Mouse (Mus musculus): Measurements from ENCODE around the gene Pdpk1. TPM values are rescaled to one million over a fixed set of nuclear protein-coding genes. Genes with fewer than 3 reads are reported as not detected.

Gene Pdpk1
- total and polyA plus RNA-seq, 3 experiments, result 18.3 to 26.9 (median 19.0) TPM

GRCm38 (mm10) chr17:24077101-24077500 lies 73.6 kb downstream of the Pdpk1 start:
- no peak overlapping the region for H3K4me3 ChIP-seq (ENCODE audit: control insufficient read depth in 1 of 2, insufficient read depth in 1 of 2, low read depth in 2 of 2, low read length in 2 of 2)
- no peaks in the 10 kb centered on the region for H3K27me3 ChIP-seq (ENCODE audit: control insufficient read depth in 1 of 2, insufficient read depth in 2 of 2, low read length in 2 of 2)
- no peak overlapping the region for H3K9ac ChIP-seq (ENCODE audit: control insufficient read depth, low read depth, low read length, poor library complexity, severe bottlenecking)
- TF ChIP-seq ELF1 (IDR thresholded peaks at IDR 0.05; ENCODE audit: low read depth, low read length) (no peak), SMC3 (IDR thresholded peaks at IDR 0.05; ENCODE audit: low read depth, low read length) (no peak), HCFC1 (IDR thresholded peaks at IDR 0.05; ENCODE audit: low read depth, low read length) (no peak), CHD1 (IDR thresholded peaks at IDR 0.05; ENCODE audit: low read depth, low read length) (no peak), MYC (IDR thresholded peaks at IDR 0.05; ENCODE audit: low read depth, low read length) (no peak), RAD21 (IDR thresholded peaks at IDR 0.05; ENCODE audit: low read depth, low read length) (no peak), GATA1 (IDR thresholded peaks at IDR 0.05; ENCODE audit: low read depth, low read length) (no peak), POLR2AphosphoS2 (IDR thresholded peaks at IDR 0.05; ENCODE audit: low read length) (no peak)
- H3K79me2 ChIP-seq (ENCODE audit: control insufficient read depth, insufficient read depth, low read length, poor library complexity), result peaks cover 8% of the 10 kb centered on the region
- H3K36me3 ChIP-seq (ENCODE audit: control insufficient read depth in 1 of 2, insufficient read depth in 2 of 2, low read length in 2 of 2), result peaks cover 1% of the 10 kb centered on the region in 2 experiments; a peak in 2 of 4 replicates
- no peaks in the 10 kb centered on the region for H3K9me3 ChIP-seq (replicated peaks; ENCODE audit: insufficient read depth, low read length)
- H3K4me1 ChIP-seq (ENCODE audit: control insufficient read depth in 1 of 2, insufficient read depth in 2 of 2, low read length in 2 of 2), result peaks cover 1 to 2% of the 10 kb centered on the region in 2 experiments; a peak in 2 of 4 replicates
- no peak for DNase-seq (ENCODE audit: low read depth, low spot score)
- H3K27ac ChIP-seq (ENCODE audit: control insufficient read depth, low read depth, low read length), result no peak overlapping the region

GRCm38 (mm10) chr17:24072919-24073696 lies 77.6 kb downstream of the Pdpk1 start, which contains the start of gene Kctd5:
Kctd5 (minus strand) TSS chr17:24073485.
- peak; percentile 97 for DNase-seq (ENCODE audit: low read depth, low spot score)
- Histone ChIP-seq H3K4me1 (ENCODE audit: control insufficient read depth in 1 of 2, insufficient read depth in 2 of 2, low read length in 2 of 2) (peaks cover 2 to 4% of the 10 kb centered on the region in 2 experiments; a peak in 2 of 4 replicates), H3K27ac (ENCODE audit: control insufficient read depth, low read depth, low read length) (no peak within 1 kb of the TSS; the same call in 1 of the 2 replicates), H3K79me2 (ENCODE audit: control insufficient read depth, insufficient read depth, low read length, poor library complexity) (peaks cover 15% of the 10 kb centered on the region), H3K4me3 (ENCODE audit: control insufficient read depth in 1 of 2, insufficient read depth in 1 of 2, low read depth in 2 of 2, low read length in 2 of 2) (peak within 1 kb of the TSS; percentile 59 to 72), H3K36me3 (ENCODE audit: control insufficient read depth in 1 of 2, insufficient read depth in 2 of 2, low read length in 2 of 2) (peaks cover 0 to 8% of the 10 kb centered on the region in 2 experiments; a peak in 2 of 4 replicates), H3K9ac (ENCODE audit: control insufficient read depth, low read depth, low read length, poor library complexity, severe bottlenecking) (peak within 1 kb of the TSS; percentile 80), H3K27me3 (ENCODE audit: control insufficient read depth in 1 of 2, insufficient read depth in 2 of 2, low read length in 2 of 2) (no peaks in the 10 kb centered on the region), H3K9me3 (replicated peaks; ENCODE audit: insufficient read depth, low read length) (no peaks in the 10 kb centered on the region)
- TF ChIP-seq MAZ (IDR thresholded peaks at IDR 0.05; ENCODE audit: low read depth, low read length) (peak; percentile 88; the same call in 1 of the 2 replicates), ZKSCAN1 (IDR thresholded peaks at IDR 0.05; ENCODE audit: low read depth, low read length) (no peak), NELFE (IDR thresholded peaks at IDR 0.05; ENCODE audit: low read depth, low read length) (peak; percentile 95), UBTF (IDR thresholded peaks at IDR 0.05; ENCODE audit: borderline replicate concordance, insufficient read depth, low read depth, low read length) (peak; percentile 33; the same call in 1 of the 2 replicates), USF1 (IDR thresholded peaks at IDR 0.05; ENCODE audit: low read depth, low read length) (no peak), MAFK (IDR thresholded peaks at IDR 0.05; ENCODE audit: borderline replicate concordance, low read depth, low read length) (no peak), ELF1 (IDR thresholded peaks at IDR 0.05; ENCODE audit: low read depth, low read length) (peak; percentile 95), RAD21 (IDR thresholded peaks at IDR 0.05; ENCODE audit: low read depth, low read length) (no peak), TAL1 (IDR thresholded peaks at IDR 0.05; ENCODE audit: low read length) (no peak), E2F4 (IDR thresholded peaks at IDR 0.05; ENCODE audit: borderline replicate concordance, low read depth, low read length) (no peak), TCF12 (IDR thresholded peaks at IDR 0.05; ENCODE audit: low read depth, low read length) (peak; percentile 62), TBP (IDR thresholded peaks at IDR 0.05; ENCODE audit: low read depth, low read length) (peak; percentile 90), EP300 (IDR thresholded peaks at IDR 0.05; ENCODE audit: low read depth in 1 of 2, low read length in 2 of 2) (no peak), POLR2AphosphoS5 (IDR thresholded peaks at IDR 0.05; ENCODE audit: borderline replicate concordance, low read depth, low read length) (no peak), GATA1 (IDR thresholded peaks at IDR 0.05; ENCODE audit: low read depth, low read length) (no peak; the same call in 1 of the 2 replicates), BHLHE40 (IDR thresholded peaks at IDR 0.05; ENCODE audit: borderline replicate concordance, low read depth, low read length) (no peak), NRF1 (IDR thresholded peaks at IDR 0.05; ENCODE audit: insufficient read depth, low read depth, low read length, poor library complexity, severe bottlenecking) (peak; percentile 31; the same call in 1 of the 2 replicates), CHD1 (IDR thresholded peaks at IDR 0.05; ENCODE audit: low read depth, low read length) (no peak), ZMIZ1 (IDR thresholded peaks at IDR 0.05; ENCODE audit: low read depth, low read length) (peak; percentile 78; the same call in 1 of the 2 replicates), POLR2A (IDR thresholded peaks at IDR 0.05; ENCODE audit: control insufficient read depth in 1 of 2, insufficient read depth in 1 of 2, low read depth in 1 of 2, low read length in 2 of 2, poor library complexity in 1 of 2) (peak; percentile 86 to 89), CTCF (IDR thresholded peaks at IDR 0.05 in 2 of 3, conservative IDR thresholded peaks at IDR 0.05 in 1 of 3; ENCODE audit: control insufficient read depth in 1 of 3, insufficient read depth in 1 of 3, low read depth in 2 of 3, low read length in 3 of 3, poor library complexity in 1 of 3, severe bottlenecking in 1 of 3) (no peak), MYB (IDR thresholded peaks at IDR 0.05; ENCODE audit: low read depth, low read length) (no peak), USF2 (IDR thresholded peaks at IDR 0.05; ENCODE audit: borderline replicate concordance in 1 of 2, insufficient read depth in 1 of 2, low read depth in 1 of 2, low read length in 2 of 2) (no peak), SIN3A (IDR thresholded peaks at IDR 0.05; ENCODE audit: low read length) (peak; percentile 80), MXI1 (IDR thresholded peaks at IDR 0.05; ENCODE audit: low read depth, low read length) (peak; percentile 85; the same call in 1 of the 2 replicates)
